Mouse (Mus musculus) cerebellum, postnatal 10 days (tissue): ENCODE measurements around the gene Rplp0.
"Not testable (repeated sequence)": the region's sequence is repeated elsewhere in the genome, so short reads cannot be mapped to it uniquely, and the experiment has no call there.

Source experiments
- DNase-seq, 2 experiments: peaks; one replicate each; pipeline ENCODE4 v3.0.0; 2021; ENCODE audit warnings: mixed read lengths in 2 of 2

Gene Rplp0

GRCm38 (mm10) chr5:115559237-115560101, at the start of gene Rplp0:
TSS of gene Rplp0 (plus strand) at chr5:115559467.
- peak; percentile 99 to 100 for DNase-seq

GRCm38 (mm10) chr5:115509790-115510689, 49.2 kb upstream of the Rplp0 start:
- DNase-seq = peak in 1 of 2 experiments; percentile 41

- no peak for DNase-seq
Observed at GRCm38 (mm10) chr5:115512375-115512774, 46.9 kb upstream of the Rplp0 start.

GRCm38 (mm10) chr5:115513246-115513645, 46.0 kb upstream of the Rplp0 start:
- no peak for DNase-seq

- DNase-seq = no peak
Observed at GRCm38 (mm10) chr5:115513721-115514120, 45.5 kb upstream of the Rplp0 start.

- no peak for DNase-seq
Observed at GRCm38 (mm10) chr5:115514346-115514745, 44.9 kb upstream of the Rplp0 start.

- DNase-seq = no peak
Observed at GRCm38 (mm10) chr5:115514896-115515587, 44.2 kb upstream of the Rplp0 start.

GRCm38 (mm10) chr5:115516081-115516907, 43.0 kb upstream of the Rplp0 start:
- no peak for DNase-seq

GRCm38 (mm10) chr5:115516908-115517307, 42.4 kb upstream of the Rplp0 start:
- no peak for DNase-seq

GRCm38 (mm10) chr5:115517501-115517900, 41.8 kb upstream of the Rplp0 start:
- no peak for DNase-seq

- DNase-seq = not testable (repeated sequence)
Observed at GRCm38 (mm10) chr5:115518214-115518613, 41.1 kb upstream of the Rplp0 start.

- DNase-seq = peak; percentile 59 to 65
Observed at GRCm38 (mm10) chr5:115520325-115520869, 38.9 kb upstream of the Rplp0 start.

GRCm38 (mm10) chr5:115521553-115522461, 37.5 kb upstream of the Rplp0 start:
- no peak for DNase-seq

GRCm38 (mm10) chr5:115522531-115522930, 36.7 kb upstream of the Rplp0 start:
- no peak for DNase-seq

GRCm38 (mm10) chr5:115522981-115523499, 36.2 kb upstream of the Rplp0 start:
- no peak for DNase-seq

- no peak for DNase-seq
Observed at GRCm38 (mm10) chr5:115523971-115524370, 35.3 kb upstream of the Rplp0 start.

- no peak for DNase-seq
Observed at GRCm38 (mm10) chr5:115524471-115524870, 34.8 kb upstream of the Rplp0 start.

- DNase-seq = no peak
Observed at GRCm38 (mm10) chr5:115525416-115525815, 33.9 kb upstream of the Rplp0 start.

GRCm38 (mm10) chr5:115525943-115526342, 33.3 kb upstream of the Rplp0 start:
- peak; percentile 47 to 63 for DNase-seq
